Comparison of ENCODE assay signal across 21 mouse cellular contexts in the genomic region with DNA sequence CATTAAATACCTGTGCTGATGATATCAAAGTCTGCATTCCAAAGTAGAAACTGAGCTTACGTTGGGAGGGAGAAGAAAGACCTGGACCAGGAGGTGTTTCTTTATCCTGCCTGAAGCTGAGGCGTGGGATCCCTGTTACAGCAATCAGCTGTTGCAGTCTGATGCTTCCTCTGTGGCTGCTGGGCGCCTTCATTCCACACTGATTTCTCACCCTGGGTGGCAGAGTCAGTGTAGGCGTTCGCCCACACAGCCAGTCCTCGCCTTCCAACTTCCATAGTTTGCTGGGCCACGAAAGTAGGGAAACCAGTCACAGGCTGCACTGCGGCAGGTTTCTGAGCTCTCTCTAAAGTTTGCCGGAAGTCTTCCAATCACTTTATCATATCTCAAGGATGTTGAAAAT. TPM values are rescaled to one million over a fixed set of nuclear protein-coding genes. Genes with fewer than 3 reads are reported as not detected.
DNase-seq lines count a peak whose midpoint lies in the region; ATAC-seq and TF ChIP-seq lines count a peak whose summit lies in the region.
"Had no signal": no experiment of that assay in that cellular context is flagged by ENCODE, and none has a peak within 500 bp of the region (broad histone marks: within the 10 kb centered on the region; RNA-seq: fewer than 3 reads in every experiment).

No protein-coding gene starts in this region.

- ATAC-seq in granulocyte monocyte progenitor cell, adult 5-6 weeks (replicated peaks; ENCODE audit: poor library complexity, severe bottlenecking) = no peak
- ATAC-seq: inflammation-experienced regulatory T-cells, adult 6 months had no signal

- TF ChIP-seq CTCF in C2C12 (IDR thresholded peaks at IDR 0.05; ENCODE audit: control insufficient read depth, insufficient read depth, insufficient read length) = no peak
- TF ChIP-seq CTCF in layer of hippocampus, adult 2 months (conservative IDR thresholded peaks at IDR 0.05) = no peak

- intact Hi-C loops in left cerebral cortex, postnatal 14 days (cut with DNase I) = no loop called here

- H3K4me3 ChIP-seq in C2C12 (ENCODE audit: insufficient read depth, poor library complexity, severe bottlenecking) = no peak overlapping the region
- no peak overlapping the region for H3K4me3 ChIP-seq in layer of hippocampus, adult 2 months
- H3K4me3 ChIP-seq: embryonic facial prominence, embryonic 13.5 days; forebrain, embryonic 10.5 days; heart, adult 2 months; heart, embryonic 15.5 days; limb, embryonic 13.5 days; liver, embryonic 15.5 days had no signal

- H3K36me3 ChIP-seq in C2C12 (ENCODE audit: control insufficient read depth, insufficient read depth) = no peaks in the 10 kb centered on the region
- H3K36me3 ChIP-seq: embryonic facial prominence, embryonic 13.5 days; forebrain, embryonic 10.5 days; heart, embryonic 15.5 days; limb, embryonic 13.5 days; liver, embryonic 15.5 days had no signal

- 0 out of 2 replicates have a peak overlapping the region, but pooled peaks have one; percentile 43 for H3K27ac ChIP-seq in layer of hippocampus, adult 2 months
- H3K27ac ChIP-seq: embryonic facial prominence, embryonic 13.5 days; forebrain, embryonic 10.5 days; heart, adult 2 months; heart, embryonic 15.5 days; limb, embryonic 13.5 days; liver, embryonic 15.5 days had no signal

- DNase-seq in layer of hippocampus, adult 11-12 months (ENCODE audit: low spot score) = peak; percentile 49
- DNase-seq in layer of hippocampus, postnatal 10 days (ENCODE audit: low spot score in 2 of 2) = no peak
- DNase-seq in layer of hippocampus, adult 2 months (ENCODE audit: low spot score in 2 of 2) = peak; percentile 55 to 58
- DNase-seq in left cerebral cortex, postnatal 14 days (ENCODE audit: low spot score in 2 of 2) = peak; percentile 14 to 28
- no peak for DNase-seq in gastrocnemius, adult 8-10 months (ENCODE audit: low spot score in 2 of 2)
- DNase-seq in yolk sac, embryonic 10.5 days (ENCODE audit: low spot score) = no peak
- DNase-seq: adrenal gland, postnatal 25 days; cerebellum, adult 8-10 months; heart, adult 2 months; kidney, adult 8-10 months; kidney, postnatal 25 days; lung, postnatal 10 days; thymus, adult 18-20 months had no signal

- no peak overlapping the region for H3ac ChIP-seq in C2C12 (ENCODE audit: control insufficient read depth, insufficient read length, low read depth)

- H3K27me3 ChIP-seq in C2C12 (ENCODE audit: control insufficient read depth, insufficient read depth, insufficient read length) = no peaks in the 10 kb centered on the region
- H3K27me3 ChIP-seq: embryonic facial prominence, embryonic 13.5 days; heart, embryonic 15.5 days; limb, embryonic 13.5 days; liver, embryonic 15.5 days had no signal

- H3K79me2 ChIP-seq in C2C12 (ENCODE audit: control insufficient read depth, insufficient read depth) = no peaks in the 10 kb centered on the region

- H3K79me3 ChIP-seq in C2C12 (ENCODE audit: low read depth) = no peaks in the 10 kb centered on the region

TF ChIP-seq in C2C12, 6 proteins besides CTCF, POLR2A, EP300 and RAD21:
- TF ChIP-seq MAX (IDR thresholded peaks at IDR 0.05) = no peak
- no peak for TF ChIP-seq MYOG (IDR thresholded peaks at IDR 0.05; ENCODE audit: control insufficient read depth, extremely low read depth, insufficient read length)
- peak; percentile 24 for TF ChIP-seq MYOD1 (IDR thresholded peaks at IDR 0.05; ENCODE audit: control insufficient read depth, insufficient read length, low read depth)
- no peak for TF ChIP-seq USF1 (IDR thresholded peaks at IDR 0.05; ENCODE audit: low read depth)
- no peak for TF ChIP-seq CEBPB (IDR thresholded peaks at IDR 0.05; ENCODE audit: low read depth)
- TF ChIP-seq FOSL1 (IDR thresholded peaks at IDR 0.05; ENCODE audit: insufficient read depth, low read length, poor library complexity, severe bottlenecking) = no peak

RNA-seq across cellular contexts. Expression of a gene that starts 59.7 kb away (rescaled TPM):
- total RNA-seq in layer of hippocampus, postnatal 10 days (2021) = 10 to 100 TPM; 20.1 to 30.4 TPM
- 2.3 TPM for polyA plus RNA-seq in C2C12 (2012; fragmentation: generic; extraction: Trizol)
- 10 to 100 TPM; 25.7 to 29.8 TPM for total RNA-seq in layer of hippocampus, adult 2 months (2021)
- total RNA-seq in left cerebral cortex, postnatal 14 days (2021) = 10 to 100 TPM; 19.2 to 26.2 TPM
- total RNA-seq in granulocyte monocyte progenitor cell, adult 5-6 weeks (2014; fragmentation: Nextera tagmentation) = 11.9 and 13.4 TPM in 2 replicates
- total RNA-seq in granulocyte monocyte progenitor cell, adult 5-6 weeks (2017) = 10.6 TPM in 2 replicates
- 10 to 100 TPM in 1 of 4 experiments, 1 to 10 TPM in 3; 7.3 to 10.3 (median 7.8) TPM for total RNA-seq in gastrocnemius, adult 8-10 months (2022)

Comparison
In these comparisons a context has a peak if more than half of its experiments do, and no peak if none do; other contexts are left out.
1. DNase-seq: peak in layer of hippocampus, adult 11-12 months (single experiment), layer of hippocampus, adult 2 months (2 of 2) and left cerebral cortex, postnatal 14 days (2 of 2); none in layer of hippocampus, postnatal 10 days (0 of 2), gastrocnemius, adult 8-10 months (0 of 2) and yolk sac, embryonic 10.5 days (single experiment).